Mouse (Mus musculus) testis, postnatal 14 days (tissue): ENCODE results near the gene Rtn4ip1.

Experiments used
- DNase-seq: peaks from one replicate; pipeline ENCODE4 v3.0.0; 2021; ENCODE audit warnings: low spot score

The Rtn4ip1 gene

DNA sequence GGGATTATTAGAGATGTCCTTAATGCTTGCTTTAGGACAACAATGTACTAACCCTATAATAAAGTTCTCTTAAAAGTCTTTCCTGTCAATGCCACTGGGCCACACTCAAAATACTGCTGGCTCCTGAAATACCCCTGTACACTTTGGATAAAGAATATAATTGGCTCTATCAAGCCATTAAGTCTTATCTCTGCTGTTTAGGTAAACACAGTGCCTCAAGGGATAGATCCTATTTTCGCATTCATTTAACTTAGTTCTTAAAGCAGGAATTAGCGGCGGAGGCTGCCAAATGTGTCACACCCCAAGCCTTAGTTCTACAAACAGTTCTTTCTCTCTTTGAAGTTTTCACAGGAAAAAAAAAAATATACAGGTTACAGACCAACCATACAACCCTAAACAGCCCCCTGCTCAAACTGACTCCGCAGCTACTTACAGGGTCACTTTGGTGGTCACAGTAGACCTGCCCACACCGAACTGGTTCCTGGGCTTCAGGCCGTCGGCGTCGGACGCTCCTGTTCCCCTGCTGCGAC is 101.5 kb downstream of the Rtn4ip1 start:
- DNase-seq = no peak

DNA sequence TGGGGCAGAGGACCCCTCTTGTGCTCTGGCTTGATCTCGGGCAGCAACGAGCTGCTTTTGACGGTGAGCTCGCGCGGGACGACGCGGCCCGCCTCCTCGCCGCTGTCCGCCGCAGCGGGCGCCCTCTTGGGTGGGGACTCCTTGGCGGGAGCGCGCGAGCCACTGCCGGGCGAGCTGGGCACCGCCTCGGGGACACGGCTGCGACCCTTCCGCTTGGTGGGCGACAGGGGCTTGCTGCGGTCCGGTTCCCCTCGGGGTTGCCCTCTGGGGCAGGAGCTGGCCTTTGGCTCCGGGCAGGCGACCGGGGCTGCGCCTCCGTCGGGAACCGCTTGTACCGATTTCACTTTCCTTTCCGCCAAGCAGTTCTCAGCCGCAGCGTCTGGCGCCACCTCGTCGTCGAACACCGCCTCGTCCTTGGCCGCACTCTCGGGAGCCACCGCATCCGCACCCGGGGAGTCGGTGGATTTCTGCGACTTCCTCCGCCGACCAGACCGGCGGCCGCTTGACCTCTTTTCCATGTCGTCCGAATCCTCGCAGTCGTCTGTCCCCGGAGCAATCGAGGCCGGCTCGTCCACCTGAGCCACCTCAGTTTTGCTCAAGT is 102.0 kb downstream of the Rtn4ip1 start:
- peak; percentile 14 for DNase-seq

DNA sequence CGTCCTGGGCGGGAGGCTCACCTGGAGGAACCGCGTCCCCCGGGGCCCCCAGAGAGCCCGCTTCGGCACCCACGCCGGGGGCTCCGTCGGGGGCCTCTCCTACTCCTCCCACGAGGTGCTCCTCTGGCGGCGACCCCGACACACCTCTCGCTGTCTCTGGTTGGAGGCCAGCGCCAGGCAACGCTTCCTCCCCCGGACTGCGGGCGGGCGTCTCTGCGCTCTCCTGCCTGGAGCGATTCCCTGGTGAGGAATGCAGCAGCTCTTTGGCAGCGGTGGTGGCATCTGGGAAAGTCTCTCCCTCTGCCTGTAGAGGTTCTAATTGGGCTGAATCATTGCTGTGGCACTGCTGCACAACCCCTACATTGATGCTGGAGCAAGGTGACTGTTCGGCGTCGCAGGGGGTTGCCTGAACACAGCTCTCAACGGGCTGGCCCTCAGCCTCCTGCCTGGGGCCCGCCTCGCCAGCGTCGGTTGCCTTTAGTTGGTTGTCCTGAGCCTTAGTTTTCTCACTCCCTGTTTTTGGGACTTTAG is 102.7 kb downstream of the Rtn4ip1 start:
- peak; percentile 21 for DNase-seq

DNA sequence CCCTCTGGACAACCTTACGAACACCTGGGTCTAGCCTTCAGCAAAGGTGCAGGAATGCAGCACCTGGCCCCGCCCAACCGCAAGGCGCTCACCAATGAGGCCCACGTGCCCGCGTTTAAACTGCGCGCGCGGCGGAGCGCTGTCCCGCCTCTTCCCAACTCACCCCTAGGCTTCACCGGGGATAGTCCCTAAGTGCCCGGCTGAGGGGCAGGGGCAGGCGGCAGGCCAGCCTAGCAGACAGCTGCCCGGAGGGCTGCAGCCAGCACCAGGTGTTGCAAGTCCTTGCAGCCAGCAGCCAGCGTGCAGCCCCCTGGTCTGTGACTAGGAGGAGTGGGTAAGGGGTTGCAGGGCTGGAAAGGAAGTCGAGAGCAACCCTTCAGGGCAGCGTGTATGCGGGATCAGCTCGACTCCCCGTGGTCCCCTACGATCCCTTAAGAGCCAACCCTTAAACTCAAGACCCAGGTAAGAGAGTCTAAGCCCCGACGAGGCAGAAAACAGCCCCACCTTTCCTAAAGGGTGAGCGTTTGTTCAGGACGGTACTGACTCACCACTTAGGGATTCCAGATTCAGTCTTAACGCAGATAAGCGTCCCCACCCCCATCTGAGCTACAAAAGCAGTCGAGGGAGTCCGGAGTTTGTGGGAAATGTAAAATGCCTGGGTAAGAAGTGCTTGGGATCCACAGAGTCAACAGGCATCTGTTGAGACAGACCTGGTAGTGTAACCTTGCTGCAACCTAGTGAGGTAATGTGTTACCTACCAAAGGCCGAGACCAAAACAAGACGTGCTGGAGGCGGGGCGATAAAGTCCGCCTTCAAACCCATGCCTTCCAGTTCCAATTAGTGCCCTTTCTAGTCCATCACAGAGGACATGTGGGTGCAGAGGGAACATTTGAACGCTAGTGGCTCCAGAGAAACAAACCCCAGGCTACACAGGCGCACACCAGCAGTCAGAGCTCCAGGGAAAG is 104.4 kb downstream of the Rtn4ip1 start:
- peak; percentile 66 for DNase-seq
